ENCODE assay signal across 8 mouse cellular contexts in the genomic region with DNA sequence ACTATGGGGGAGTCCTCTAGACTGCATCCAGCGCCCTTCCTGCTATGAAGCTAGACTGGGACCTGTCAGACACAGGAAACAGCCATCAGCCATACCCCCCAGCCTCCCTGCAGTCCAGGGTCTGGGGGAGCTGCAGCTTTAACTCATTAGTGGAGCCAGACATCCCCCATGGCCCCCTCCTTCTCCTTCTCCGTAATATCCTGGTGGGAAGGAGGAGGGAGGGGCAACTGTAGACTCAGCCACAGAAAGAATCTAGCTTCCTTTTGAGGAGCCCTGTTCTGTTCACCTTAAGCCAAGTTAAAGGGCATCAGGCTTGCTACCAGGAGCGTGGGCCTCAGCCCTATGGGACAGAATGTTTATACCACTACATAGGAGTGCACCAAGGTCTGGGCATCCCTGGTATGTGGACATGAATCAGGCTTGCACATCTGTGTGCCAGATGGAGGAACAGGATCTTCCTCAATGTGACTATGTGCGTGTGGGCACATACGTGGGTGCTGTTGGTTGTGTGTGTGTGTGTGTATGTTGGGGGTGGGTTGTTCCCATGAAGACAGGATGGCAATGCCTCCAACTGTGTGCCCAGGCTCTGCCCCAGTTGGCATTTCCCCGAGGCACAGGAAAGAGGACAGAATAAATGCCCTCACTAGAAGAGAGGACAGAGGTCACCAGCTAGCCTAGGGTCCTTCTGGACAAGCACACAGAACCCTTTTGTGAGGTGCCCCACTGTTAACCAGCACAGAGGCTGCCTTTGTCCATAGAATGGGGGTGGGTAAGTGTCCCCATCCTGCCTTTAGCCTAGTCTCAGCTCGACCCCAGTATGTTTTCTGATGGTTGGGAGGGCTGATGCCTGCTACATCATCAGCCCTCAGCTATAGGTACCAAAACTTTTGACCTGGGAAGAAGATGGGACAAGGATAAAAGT. TPM values are rescaled to one million over a fixed set of nuclear protein-coding genes. Genes with fewer than 3 reads are reported as not detected.
DNase-seq lines count a peak whose midpoint lies in the region; ATAC-seq lines count a peak whose summit lies in the region.

No protein-coding gene starts in this region.

- ATAC-seq in heart, embryonic 12.5 days (ENCODE audit: insufficient number of reproducible peaks, low FRiP score) = peak; percentile 13
- ATAC-seq in monocyte, adult 5-6 weeks (replicated peaks; ENCODE audit: insufficient number of reproducible peaks, low FRiP score, low TSS enrichment, poor library complexity, severe bottlenecking) = no peak

- peak overlapping the region; percentile 78 for H3K4me2 ChIP-seq in heart, embryonic 12.5 days

- H3K9ac ChIP-seq in heart, embryonic 12.5 days = peak overlapping the region; percentile 84

- WGBS in heart, embryonic 12.5 days = 36% methylated on average over 7 of the region's 7 CpGs
- WGBS in midbrain, embryonic 10.5 days = 56% methylated on average over 7 of the region's 7 CpGs

- H3K9me3 ChIP-seq in heart, embryonic 12.5 days (replicated peaks) = no peaks in the 10 kb centered on the region
- no peaks in the 10 kb centered on the region for H3K9me3 ChIP-seq in midbrain, embryonic 10.5 days (replicated peaks)

- H3K27me3 ChIP-seq in heart, embryonic 12.5 days (replicated peaks) = no peaks in the 10 kb centered on the region
- H3K27me3 ChIP-seq in midbrain, embryonic 10.5 days (ENCODE audit: low read depth, poor library complexity, severe bottlenecking) = peaks cover 35% of the 10 kb centered on the region

- H3K4me3 ChIP-seq in heart, embryonic 12.5 days = peak overlapping the region; percentile 78
- H3K4me3 ChIP-seq in midbrain, embryonic 10.5 days = peak overlapping the region; percentile 32

- H3K4me1 ChIP-seq in heart, embryonic 12.5 days (replicated peaks) = peaks cover 68% of the 10 kb centered on the region
- peaks cover 56% of the 10 kb centered on the region for H3K4me1 ChIP-seq in midbrain, embryonic 10.5 days

- peak; percentile 96 for DNase-seq in heart, adult 11 months
- no peak for DNase-seq in heart, adult 8-10 months (ENCODE audit: low spot score)
- DNase-seq in brain, adult 2 months (ENCODE audit: low read depth, low spot score) = peak; percentile 77
- DNase-seq in layer of hippocampus, adult 8-10 months (ENCODE audit: low spot score in 2 of 2) = peak; percentile 67 to 70
- peak; percentile 31 for DNase-seq in midbrain, embryonic 10.5 days (ENCODE audit: low spot score)
- DNase-seq in natural killer cell, adult 2 months (ENCODE audit: low spot score in 2 of 2) = no peak

- H3K27ac ChIP-seq in heart, embryonic 12.5 days (ENCODE audit: poor library complexity, severe bottlenecking) = peak overlapping the region; percentile 100
- peak overlapping the region; percentile 75 for H3K27ac ChIP-seq in midbrain, embryonic 10.5 days (replicated peaks)

- peaks cover 32% of the 10 kb centered on the region for H3K36me3 ChIP-seq in heart, embryonic 12.5 days
- no peaks in the 10 kb centered on the region for H3K36me3 ChIP-seq in midbrain, embryonic 10.5 days

RNA-seq across cellular contexts. Expression of a gene that starts 0.9 kb away (rescaled TPM):
- total RNA-seq in heart, adult 8-10 months (2022) = under 1 TPM in 1 of 4 experiments, not detected in 3; 0.25 TPM
- 4.4 and 5.2 TPM in 2 replicates for polyA plus RNA-seq in heart, embryonic 12.5 days (2016; fragmentation: Nextera tagmentation; extraction: Ambion mirVana)
- 1 to 10 TPM in 3 of 4 experiments, under 1 TPM in 1; 0.71 to 2.1 (median 1.4) TPM for total RNA-seq in layer of hippocampus, adult 8-10 months (2022)
- polyA plus RNA-seq in midbrain, embryonic 10.5 days (2016; fragmentation: Nextera tagmentation; extraction: Ambion mirVana) = 0.83 and 1.2 TPM in 2 replicates
- total RNA-seq in monocyte, adult 5-6 weeks (2017) = not detected in 3 replicates

RNA-seq across cellular contexts. Expression of a gene that starts 3.7 kb away (rescaled TPM):
- 1 to 10 TPM; 6.0 to 9.5 (median 9.0) TPM for total RNA-seq in heart, adult 8-10 months (2022)
- 41.9 and 43.9 TPM in 2 replicates for polyA plus RNA-seq in heart, embryonic 12.5 days (2016; fragmentation: Nextera tagmentation; extraction: Ambion mirVana)
- total RNA-seq in layer of hippocampus, adult 8-10 months (2022) = 10 to 100 TPM in 3 of 4 experiments, 1 to 10 TPM in 1; 9.5 to 14.1 (median 12.0) TPM
- polyA plus RNA-seq in midbrain, embryonic 10.5 days (2016; fragmentation: Nextera tagmentation; extraction: Ambion mirVana) = 29.7 and 32.1 TPM in 2 replicates
- total RNA-seq in monocyte, adult 5-6 weeks (2017) = 3.7 to 14.4 TPM (median 10.5 TPM) in 3 replicates

RNA-seq across cellular contexts. Expression of a gene that starts 6.6 kb away (rescaled TPM):
- 10 to 100 TPM in 3 of 4 experiments, 1 to 10 TPM in 1; 8.8 to 20.8 (median 13.5) TPM for total RNA-seq in heart, adult 8-10 months (2022)
- polyA plus RNA-seq in heart, embryonic 12.5 days (2016; fragmentation: Nextera tagmentation; extraction: Ambion mirVana) = 42.9 and 45.7 TPM in 2 replicates
- total RNA-seq in layer of hippocampus, adult 8-10 months (2022) = 10 to 100 TPM in 2 of 4 experiments, 1 to 10 TPM in 2; 5.8 to 14.1 (median 11.1) TPM
- 6.5 and 8.1 TPM in 2 replicates for polyA plus RNA-seq in midbrain, embryonic 10.5 days (2016; fragmentation: Nextera tagmentation; extraction: Ambion mirVana)
- 40.1 to 97.0 TPM (median 50.1 TPM) in 3 replicates for total RNA-seq in monocyte, adult 5-6 weeks (2017)

RNA-seq across cellular contexts. Expression of a gene that starts 10.4 kb away (rescaled TPM):
- under 1 TPM in 3 of 4 experiments, not detected in 1; 0.17 to 0.41 (median 0.19) TPM for total RNA-seq in heart, adult 8-10 months (2022)
- polyA plus RNA-seq in heart, embryonic 12.5 days (2016; fragmentation: Nextera tagmentation; extraction: Ambion mirVana) = 6.8 and 11.4 TPM in 2 replicates
- total RNA-seq in layer of hippocampus, adult 8-10 months (2022) = 1 to 10 TPM; 4.0 to 8.2 (median 6.7) TPM
- 2.2 and 3.2 TPM in 2 replicates for polyA plus RNA-seq in midbrain, embryonic 10.5 days (2016; fragmentation: Nextera tagmentation; extraction: Ambion mirVana)
- 2.8 TPM in 1 of 3 replicates, not detected in the others for total RNA-seq in monocyte, adult 5-6 weeks (2017)

RNA-seq across cellular contexts. Expression of a gene that starts 14.2 kb away (rescaled TPM):
- total RNA-seq in heart, adult 8-10 months (2022) = not detected
- 1.5 TPM in 2 replicates for polyA plus RNA-seq in heart, embryonic 12.5 days (2016; fragmentation: Nextera tagmentation; extraction: Ambion mirVana)
- 1 to 10 TPM in 2 of 4 experiments, under 1 TPM in 2; 0.78 to 3.9 (median 2.1) TPM for total RNA-seq in layer of hippocampus, adult 8-10 months (2022)
- polyA plus RNA-seq in midbrain, embryonic 10.5 days (2016; fragmentation: Nextera tagmentation; extraction: Ambion mirVana) = 0.07 TPM in 1 of 2 replicates, not detected in the other
- total RNA-seq in monocyte, adult 5-6 weeks (2017) = 1.5 to 2.6 TPM in 2 of 3 replicates, not detected in the other

Comparison
In these comparisons a context has a peak if more than half of its experiments do, and no peak if none do; other contexts are left out.
1. DNase-seq: peak in heart, adult 11 months (single experiment), brain, adult 2 months (single experiment), layer of hippocampus, adult 8-10 months (2 of 2) and midbrain, embryonic 10.5 days (single experiment); none in heart, adult 8-10 months (single experiment) and natural killer cell, adult 2 months (0 of 2).